Mouse (Mus musculus) liver, adult 2 months (tissue): ENCODE results near the gene Pcnx2.

Experiments
- CTCF ChIP-seq: fragments of 200-500 bp; IDR thresholded peaks from 2 replicates; pipeline ENCODE4 v1.5.1; 2011; ENCODE audit warnings: low read depth, low read length, control low read depth
- POLR2A ChIP-seq: fragments of 200-500 bp; IDR thresholded peaks from 2 replicates; pipeline ENCODE4 v1.6.1; 2011; ENCODE audit warnings: low read length, control low read depth; ENCODE audit not compliant: insufficient read depth; ENCODE audit errors: extremely low read depth

- TF ChIP-seq POLR2A: no peak
- TF ChIP-seq CTCF: no peak
These were observed 119.2 kb downstream of the Pcnx2 start for GRCm38 (mm10) chr8:125778919-125779318.
